In the genomic region with DNA sequence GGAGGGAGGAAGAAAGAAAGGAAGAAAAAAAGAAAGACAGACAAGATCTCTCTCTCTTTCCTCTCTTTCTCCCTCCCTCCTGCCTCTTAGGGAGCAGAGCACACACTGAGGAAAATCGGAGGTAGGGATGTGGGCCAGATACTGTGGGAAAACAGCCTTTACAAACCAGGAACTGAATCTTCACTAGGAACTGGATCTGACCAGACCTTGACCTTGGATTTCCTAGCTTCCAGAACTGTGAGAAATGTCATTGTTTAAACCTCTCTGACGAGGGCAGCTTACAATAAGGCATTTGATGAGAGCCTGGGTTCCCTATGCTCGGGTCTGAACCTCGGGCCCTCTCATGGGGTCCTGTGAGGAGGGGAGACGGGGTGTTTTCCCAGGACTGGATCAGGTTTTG, we compare ENCODE assay signal across 26 mouse cellular contexts.
"Had no signal": no experiment of that assay in that cellular context is flagged by ENCODE, and none has a peak within 500 bp of the region (broad histone marks: within the 10 kb centered on the region; RNA-seq: fewer than 3 reads in every experiment).

No protein-coding gene starts in this region.

- H3K36me3 ChIP-seq: embryonic facial prominence, embryonic 10.5 days; embryonic facial prominence, embryonic 12.5 days; embryonic facial prominence, embryonic 13.5 days; embryonic facial prominence, embryonic 15.5 days; forebrain, embryonic 10.5 days; forebrain, embryonic 15.5 days; heart, embryonic 10.5 days had no signal

- H3K27ac ChIP-seq: embryonic facial prominence, embryonic 10.5 days; embryonic facial prominence, embryonic 12.5 days; embryonic facial prominence, embryonic 13.5 days; embryonic facial prominence, embryonic 15.5 days; forebrain, embryonic 10.5 days; forebrain, embryonic 13.5 days; forebrain, embryonic 15.5 days; gastrocnemius, adult 2 months; heart, adult 2 months; heart, embryonic 10.5 days had no signal

- ATAC-seq: forebrain, embryonic 13.5 days; forebrain, embryonic 14.5 days; forebrain, embryonic 15.5 days; forebrain, embryonic 16.5 days; forebrain, postnatal 0 days had no signal

- H3K4me3 ChIP-seq: embryonic facial prominence, embryonic 10.5 days; embryonic facial prominence, embryonic 12.5 days; embryonic facial prominence, embryonic 13.5 days; embryonic facial prominence, embryonic 15.5 days; erythroblast, embryonic 14.5 days; forebrain, embryonic 10.5 days; forebrain, embryonic 13.5 days; forebrain, embryonic 15.5 days; gastrocnemius, adult 2 months; heart, adult 2 months; heart, embryonic 10.5 days had no signal

- H3K9me3 ChIP-seq: embryonic facial prominence, embryonic 10.5 days; embryonic facial prominence, embryonic 12.5 days; embryonic facial prominence, embryonic 13.5 days; embryonic facial prominence, embryonic 15.5 days; forebrain, embryonic 10.5 days; forebrain, embryonic 15.5 days; heart, embryonic 10.5 days had no signal

- H3K27me3 ChIP-seq: embryonic facial prominence, embryonic 12.5 days; embryonic facial prominence, embryonic 15.5 days; forebrain, embryonic 15.5 days had no signal

- DNase-seq: cerebellum, adult 9-10 months; cerebellum, adult 9-11 months; cerebellum, postnatal 10 days; cerebellum, postnatal 14 days; cerebellum, postnatal 25 days; cerebellum, postnatal 36 days; embryo, embryonic 11 days; forebrain, postnatal 0 days; gastrocnemius, adult 2 months; gastrocnemius, postnatal 10 days; gastrocnemius, postnatal 14 days; gastrocnemius, postnatal 25 days; gastrocnemius, postnatal 36 days; heart, adult 18-20 months; heart, adult 2 months had no signal

- H3K4me2 ChIP-seq: embryonic facial prominence, embryonic 12.5 days; embryonic facial prominence, embryonic 13.5 days; embryonic facial prominence, embryonic 15.5 days; forebrain, embryonic 13.5 days; forebrain, embryonic 15.5 days had no signal

- H3K4me1 ChIP-seq: embryonic facial prominence, embryonic 10.5 days; embryonic facial prominence, embryonic 12.5 days; embryonic facial prominence, embryonic 15.5 days; forebrain, embryonic 10.5 days; heart, embryonic 10.5 days had no signal

- H3K9ac ChIP-seq: embryonic facial prominence, embryonic 12.5 days; embryonic facial prominence, embryonic 13.5 days; embryonic facial prominence, embryonic 15.5 days; forebrain, embryonic 13.5 days; forebrain, embryonic 15.5 days; forebrain, postnatal 0 days had no signal
